In the genomic region with DNA sequence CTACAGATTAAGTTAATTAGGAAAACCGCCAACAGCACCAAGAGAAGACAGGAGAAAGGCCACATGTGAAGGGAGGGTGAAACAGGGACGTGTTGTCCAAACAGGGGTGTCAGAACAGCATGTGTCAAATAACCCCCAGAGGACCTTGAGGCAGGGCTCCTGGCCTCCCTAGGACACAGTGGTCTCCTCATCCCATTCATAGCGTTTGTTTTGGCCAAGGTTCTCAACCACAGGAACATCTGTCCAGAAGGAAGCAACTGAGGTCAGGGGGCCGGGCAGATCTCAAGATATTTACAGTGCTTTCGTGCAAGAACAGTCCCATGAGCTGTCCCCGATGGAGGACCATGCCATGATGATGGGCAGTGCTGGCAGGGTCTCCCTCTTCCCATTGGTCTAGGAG, we compare ENCODE assay signal across 12 mouse cellular contexts. TPM values are rescaled to one million over a fixed set of nuclear protein-coding genes. Genes with fewer than 3 reads are reported as not detected.
DNase-seq lines count a peak whose midpoint lies in the region; ATAC-seq and TF ChIP-seq lines count a peak whose summit lies in the region.
"Had no signal": no experiment of that assay in that cellular context is flagged by ENCODE, and none has a peak within 500 bp of the region (broad histone marks: within the 10 kb centered on the region; RNA-seq: fewer than 3 reads in every experiment).

No protein-coding gene starts in this region.

- H3K9me3 ChIP-seq in kidney, postnatal 0 days (replicated peaks; ENCODE audit: low read length) = no peaks in the 10 kb centered on the region
- H3K9me3 ChIP-seq in midbrain, embryonic 14.5 days (ENCODE audit: control insufficient read depth, low read length) = no peaks in the 10 kb centered on the region
- H3K9me3 ChIP-seq: forebrain, embryonic 12.5 days; heart, embryonic 15.5 days had no signal

- peak overlapping the region; percentile 80 for H3K27ac ChIP-seq in gastrocnemius, adult 2 months
- H3K27ac ChIP-seq in kidney, postnatal 0 days = no peak overlapping the region
- H3K27ac ChIP-seq in midbrain, embryonic 14.5 days (replicated peaks; ENCODE audit: low read depth, low read length) = no peak overlapping the region
- H3K27ac ChIP-seq: forebrain, embryonic 12.5 days; heart, embryonic 15.5 days had no signal

- H3K4me3 ChIP-seq in gastrocnemius, adult 2 months = peak overlapping the region; percentile 26; the same call in 1 of the 2 replicates
- H3K4me3 ChIP-seq in kidney, postnatal 0 days (replicated peaks; ENCODE audit: low read depth, low read length) = no peak overlapping the region
- H3K4me3 ChIP-seq in midbrain, embryonic 14.5 days (replicated peaks; ENCODE audit: low read depth, low read length) = no peak overlapping the region
- H3K4me3 ChIP-seq: forebrain, embryonic 12.5 days; heart, embryonic 15.5 days had no signal

- 34% methylated on average over 6 of the region's 6 CpGs for WGBS in kidney, postnatal 0 days
- WGBS in midbrain, embryonic 14.5 days = 71% methylated on average over 6 of the region's 6 CpGs

- no peak overlapping the region for H3K4me2 ChIP-seq in kidney, postnatal 0 days (ENCODE audit: low read length)
- no peak overlapping the region for H3K4me2 ChIP-seq in midbrain, embryonic 14.5 days (ENCODE audit: low read length)
- H3K4me2 ChIP-seq: forebrain, embryonic 12.5 days; heart, embryonic 15.5 days had no signal

- TF ChIP-seq CTCF in gastrocnemius, adult 2 months (IDR thresholded peaks at IDR 0.05) = no peak
- no peak for TF ChIP-seq CTCF in kidney, postnatal 0 days (IDR thresholded peaks at IDR 0.05; ENCODE audit: low read depth)

- H3K9ac ChIP-seq in kidney, postnatal 0 days (ENCODE audit: low read depth, low read length) = no peak overlapping the region
- no peak overlapping the region for H3K9ac ChIP-seq in midbrain, embryonic 14.5 days (replicated peaks; ENCODE audit: low read length)
- H3K9ac ChIP-seq: forebrain, embryonic 12.5 days; heart, embryonic 15.5 days had no signal

- H3K27me3 ChIP-seq in kidney, postnatal 0 days (ENCODE audit: insufficient read depth, low read length) = no peaks in the 10 kb centered on the region
- no peaks in the 10 kb centered on the region for H3K27me3 ChIP-seq in midbrain, embryonic 14.5 days (ENCODE audit: control insufficient read depth, insufficient read depth, low read length)

- ATAC-seq in kidney, postnatal 0 days (replicated peaks; ENCODE audit: low FRiP score, low read depth) = no peak
- no peak for ATAC-seq in midbrain, embryonic 14.5 days (ENCODE audit: low FRiP score, low TSS enrichment)
- ATAC-seq: inflammation-experienced regulatory T-cells, adult 6 months had no signal

- H3K36me3 ChIP-seq in kidney, postnatal 0 days (ENCODE audit: insufficient read depth, low read length) = no peaks in the 10 kb centered on the region
- H3K36me3 ChIP-seq in midbrain, embryonic 14.5 days (ENCODE audit: control insufficient read depth, insufficient read depth, low read length) = no peaks in the 10 kb centered on the region
- H3K36me3 ChIP-seq: forebrain, embryonic 12.5 days; heart, embryonic 15.5 days had no signal

- DNase-seq in gastrocnemius, adult 2 months = peak; percentile 59
- DNase-seq in gastrocnemius, postnatal 4 days (ENCODE audit: low spot score in 2 of 2) = no peak
- DNase-seq in ovary, adult 18-20 months (ENCODE audit: low spot score) = peak; percentile 17
- DNase-seq in ovary, postnatal 36 days (ENCODE audit: low spot score) = no peak
- peak; percentile 51 for DNase-seq in kidney, postnatal 0 days (ENCODE audit: low spot score)
- no peak for DNase-seq in urinary bladder, postnatal 25 days (ENCODE audit: low spot score)
- DNase-seq in midbrain, embryonic 14.5 days = no peak
- DNase-seq in neural tube, embryonic 10.5 days (ENCODE audit: extremely low spot score, low spot score) = no peak
- DNase-seq: thymus, postnatal 36 days had no signal

- peaks cover 7% of the 10 kb centered on the region; the same call in 1 of the 2 replicates for H3K4me1 ChIP-seq in kidney, postnatal 0 days (replicated peaks; ENCODE audit: insufficient read depth, low read length)
- H3K4me1 ChIP-seq in midbrain, embryonic 14.5 days (ENCODE audit: control insufficient read depth, insufficient read depth, low read length) = no peaks in the 10 kb centered on the region

- intact Hi-C loops in gastrocnemius, adult 2 months (cut with DNase I) = no loop called here

RNA-seq across cellular contexts. Expression of gene Zbtb16, which starts 49.2 kb away (rescaled TPM):
- 100 to 1,000 TPM; 163 to 166 TPM for total RNA-seq in gastrocnemius, adult 2 months (2021)
- total RNA-seq in gastrocnemius, postnatal 4 days (2021) = 10 to 100 TPM; 13.7 to 16.4 TPM
- polyA plus RNA-seq in kidney, postnatal 0 days (2015; fragmentation: Nextera tagmentation; extraction: Ambion mirVana) = 0.28 and 0.47 TPM in 2 replicates
- polyA plus RNA-seq in midbrain, embryonic 14.5 days (2014; fragmentation: Nextera tagmentation; extraction: Ambion mirVana) = 6.0 and 7.0 TPM in 2 replicates
- polyA plus RNA-seq: inflammation-experienced regulatory T-cells, adult 6 months had no signal

Comparison
In these comparisons a context has a peak if more than half of its experiments do, and no peak if none do; other contexts are left out.
1. DNase-seq: peak in gastrocnemius, adult 2 months (single experiment), ovary, adult 18-20 months (single experiment) and kidney, postnatal 0 days (single experiment); none in gastrocnemius, postnatal 4 days (0 of 2), ovary, postnatal 36 days (single experiment), urinary bladder, postnatal 25 days (single experiment), midbrain, embryonic 14.5 days (single experiment) and neural tube, embryonic 10.5 days (single experiment).
2. RNA of gene Zbtb16, which starts 49.2 kb away (total RNA-seq): 163 to 166 TPM in gastrocnemius, adult 2 months; 13.7 to 16.4 TPM in gastrocnemius, postnatal 4 days; every median in the first group is over 4 times any median in the second.